ENCODE assay signal across 8 mouse cellular contexts in genomic region chr16:78577085-78577671, GRCm38 (mm10). TPM values are rescaled to one million over a fixed set of nuclear protein-coding genes. Genes with fewer than 3 reads are reported as not detected.
DNase-seq lines count a peak whose midpoint lies in the region; ATAC-seq lines count a peak whose summit lies in the region.

No protein-coding gene starts in this region.

- 18% methylated on average over 14 of the region's 14 CpGs for WGBS in heart, embryonic 14.5 days
- WGBS in midbrain, embryonic 12.5 days = 17% methylated on average over 14 of the region's 14 CpGs

- H3K9ac ChIP-seq in heart, embryonic 14.5 days (ENCODE audit: low read length) = peak overlapping the region; percentile 86
- H3K9ac ChIP-seq in midbrain, embryonic 12.5 days (replicated peaks) = peak overlapping the region; percentile 73; the same call in 1 of the 2 replicates

- peak overlapping the region; percentile 54 to 89 for H3K27ac ChIP-seq in heart, embryonic 14.5 days (replicated peaks in 1 of 2; ENCODE audit: control insufficient read depth in 1 of 2, insufficient read depth in 1 of 2, low read depth in 2 of 2, low read length in 2 of 2)
- H3K27ac ChIP-seq in midbrain, embryonic 12.5 days (replicated peaks) = peak overlapping the region; percentile 79; the same call in 1 of the 2 replicates

- DNase-seq in spleen, adult 18-20 months = peak; percentile 15 to 35
- DNase-seq in spleen, postnatal 10 days (ENCODE audit: low spot score in 2 of 2) = no peak
- DNase-seq in kidney, postnatal 36 days = peak; percentile 13 to 16
- peak; percentile 36 for DNase-seq in thymus, postnatal 4 days

- no peaks in the 10 kb centered on the region for H3K27me3 ChIP-seq in heart, embryonic 14.5 days (ENCODE audit: control insufficient read depth, insufficient read depth, low read length)
- H3K27me3 ChIP-seq in midbrain, embryonic 12.5 days = no peaks in the 10 kb centered on the region

- H3K4me3 ChIP-seq in heart, embryonic 14.5 days (ENCODE audit: control insufficient read depth in 1 of 2, insufficient read depth in 1 of 2, low read depth in 1 of 2, low read length in 2 of 2) = peak overlapping the region; percentile 84 to 98
- peak overlapping the region; percentile 63 for H3K4me3 ChIP-seq in midbrain, embryonic 12.5 days

- peaks cover 7% of the 10 kb centered on the region; the same call in 1 of the 2 replicates for H3K36me3 ChIP-seq in heart, embryonic 14.5 days (ENCODE audit: control insufficient read depth, insufficient read depth, low read length)
- peaks cover 4% of the 10 kb centered on the region; the same call in 1 of the 2 replicates for H3K36me3 ChIP-seq in midbrain, embryonic 12.5 days

- peaks cover 4% of the 10 kb centered on the region; the same call in 1 of the 2 replicates for H3K9me3 ChIP-seq in heart, embryonic 14.5 days (ENCODE audit: control insufficient read depth, low read length)
- no peaks in the 10 kb centered on the region for H3K9me3 ChIP-seq in midbrain, embryonic 12.5 days

- H3K4me1 ChIP-seq in heart, embryonic 14.5 days (ENCODE audit: control insufficient read depth in 2 of 2, insufficient read depth in 2 of 2, low read length in 2 of 2) = peaks cover 2% of the 10 kb centered on the region in 2 experiments; a peak in 1 of 4 replicates
- peaks cover 30% of the 10 kb centered on the region for H3K4me1 ChIP-seq in midbrain, embryonic 12.5 days

- peak; percentile 71 for ATAC-seq in common myeloid progenitor, adult 5-6 weeks (replicated peaks; ENCODE audit: low read depth, poor library complexity, severe bottlenecking)
- peak; percentile 15; the same call in 1 of the 2 replicates for ATAC-seq in heart, embryonic 14.5 days (ENCODE audit: insufficient number of reproducible peaks, insufficient read depth, low FRiP score, low read depth)
- ATAC-seq in midbrain, embryonic 12.5 days (ENCODE audit: low FRiP score, low read depth) = peak; percentile 5
- no peak for ATAC-seq in erythroid progenitor cell, adult 5-6 weeks (replicated peaks; ENCODE audit: low FRiP score, poor library complexity, severe bottlenecking)

- H3K4me2 ChIP-seq in heart, embryonic 14.5 days (ENCODE audit: low read length) = peak overlapping the region; percentile 85
- peak overlapping the region; percentile 61 for H3K4me2 ChIP-seq in midbrain, embryonic 12.5 days (replicated peaks)

RNA-seq across cellular contexts. Expression of gene D16Ertd472e, which starts 0.7 kb away (rescaled TPM):
- total RNA-seq in common myeloid progenitor, adult 5-6 weeks (2017) = 41.8 and 53.9 TPM in 2 replicates
- polyA plus RNA-seq in heart, embryonic 14.5 days (2014; fragmentation: Nextera tagmentation; extraction: Ambion mirVana) = 7.1 and 7.2 TPM in 2 replicates
- 17.4 and 19.1 TPM in 2 replicates for polyA plus RNA-seq in midbrain, embryonic 12.5 days (2016; fragmentation: Nextera tagmentation; extraction: Ambion mirVana)
- 6.8 and 13.4 TPM in 2 replicates for total RNA-seq in erythroid progenitor cell, adult 5-6 weeks (2015; ENCODE audit: low replicate concordance)
- 1.3 and 3.2 TPM in 2 replicates for total RNA-seq in erythroid progenitor cell, adult 5-6 weeks (2017; ENCODE audit: low replicate concordance)

Comparison
In these comparisons a context has a peak if more than half of its experiments do, and no peak if none do; other contexts are left out.
1. DNase-seq: peak in spleen, adult 18-20 months (2 of 2), kidney, postnatal 36 days (2 of 2) and thymus, postnatal 4 days (single experiment); none in spleen, postnatal 10 days (0 of 2).